Mouse (Mus musculus): ENCODE results near the gene Ndufb6. TPM values are rescaled to one million over a fixed set of nuclear protein-coding genes. Genes with fewer than 3 reads are reported as not detected.

The Ndufb6 gene
- polyA plus RNA-seq, 1 experiment from 2014 or later, result 191 TPM

- CTCF ChIA-PET, result interaction anchor here (0.6 to 1.2 kb wide), 2 partner anchors 13 to 21 kb away, joined by 3 read pairs; no protein-coding TSS in a partner anchor
- in situ Hi-C loops (cut with MboI; ENCODE audit: low pct_unique_long_range_greater_than_20kb), result no loop called here
- no peak for TF ChIP-seq CTCF (IDR thresholded peaks at IDR 0.05)
- ATAC-seq (peak; percentile 62), DNase-seq (ENCODE audit: low read depth, low spot score) (no peak)
- POLR2A ChIA-PET, result interaction anchor here (1.0 to 1.4 kb wide), 2 partner anchors 29 to 31 kb away, joined by 4 to 5 read pairs; partner anchors contain the start of gene Topors
- no peaks in the 10 kb centered on the region for H3K27me3 ChIP-seq
Measured at GRCm38 (mm10) chr4:40238483-40239408, 40.5 kb downstream of the Ndufb6 start.

- in situ Hi-C loops (cut with MboI; ENCODE audit: low pct_unique_long_range_greater_than_20kb), result no loop called here
- no peaks in the 10 kb centered on the region for H3K27me3 ChIP-seq
- TF ChIP-seq CTCF (IDR thresholded peaks at IDR 0.05), result no peak
- DNase-seq (ENCODE audit: low read depth, low spot score), result no peak
- POLR2A ChIA-PET, result no interaction called here
- ATAC-seq, result no peak
- CTCF ChIA-PET, result no interaction called here
Measured at GRCm38 (mm10) chr4:40236829-40237228, 42.4 kb downstream of the Ndufb6 start.

GRCm38 (mm10) chr4:40234256-40234655, 45.0 kb downstream of the Ndufb6 start:
- CTCF ChIA-PET, result no interaction called here
- in situ Hi-C loops (cut with MboI; ENCODE audit: low pct_unique_long_range_greater_than_20kb), result no loop called here
- TF ChIP-seq CTCF (IDR thresholded peaks at IDR 0.05), result no peak

GRCm38 (mm10) chr4:40233062-40233664, 46.1 kb downstream of the Ndufb6 start:
- in situ Hi-C loops (cut with MboI; ENCODE audit: low pct_unique_long_range_greater_than_20kb), result no loop called here
- DNase-seq (ENCODE audit: low read depth, low spot score) (no peak), ATAC-seq (no peak)
- TF ChIP-seq CTCF (IDR thresholded peaks at IDR 0.05), result no peak
- H3K27me3 ChIP-seq, result no peaks in the 10 kb centered on the region
- ChIA-PET CTCF (no interaction called here), POLR2A (no interaction called here)

More at GRCm38 (mm10) chr4:40234256-40234655, 45.0 kb downstream of the Ndufb6 start:
- POLR2A ChIA-PET, result no interaction called here
- H3K27me3 ChIP-seq, result no peaks in the 10 kb centered on the region
- ATAC-seq, result no peak
- DNase-seq (ENCODE audit: low read depth, low spot score), result no peak

GRCm38 (mm10) chr4:40229723-40230122, 49.5 kb downstream of the Ndufb6 start:
- no peaks in the 10 kb centered on the region for H3K27me3 ChIP-seq
- TF ChIP-seq CTCF (IDR thresholded peaks at IDR 0.05), result no peak
- in situ Hi-C loops (cut with MboI; ENCODE audit: low pct_unique_long_range_greater_than_20kb), result no loop called here
- DNase-seq (ENCODE audit: low read depth, low spot score), result no peak
- ChIA-PET POLR2A (no interaction called here), CTCF (no interaction called here)
- ATAC-seq, result no peak

- ChIA-PET CTCF (interaction anchor here (0.9 kb wide), 1 partner anchor 32 kb away, joined by 3 read pairs; no protein-coding TSS in a partner anchor), POLR2A (no interaction called here)
- ATAC-seq (no peak), DNase-seq (ENCODE audit: low read depth, low spot score) (no peak)
- no peak for TF ChIP-seq CTCF (IDR thresholded peaks at IDR 0.05)
- in situ Hi-C loops (cut with MboI; ENCODE audit: low pct_unique_long_range_greater_than_20kb), result no loop called here
- no peaks in the 10 kb centered on the region for H3K27me3 ChIP-seq
Measured at GRCm38 (mm10) chr4:40227886-40228285, 51.3 kb downstream of the Ndufb6 start.

GRCm38 (mm10) chr4:40227131-40227530, 52.1 kb downstream of the Ndufb6 start:
- H3K27me3 ChIP-seq, result no peaks in the 10 kb centered on the region
- POLR2A ChIA-PET, result no interaction called here
- no peak for DNase-seq (ENCODE audit: low read depth, low spot score)
- in situ Hi-C loops (cut with MboI; ENCODE audit: low pct_unique_long_range_greater_than_20kb), result no loop called here
- no peak for ATAC-seq
- CTCF ChIA-PET, result interaction anchor here (0.9 kb wide), 1 partner anchor 32 kb away, joined by 3 read pairs; no protein-coding TSS in a partner anchor
- no peak for TF ChIP-seq CTCF (IDR thresholded peaks at IDR 0.05)

- CTCF ChIA-PET, result no interaction called here
- no peak for ATAC-seq
- DNase-seq (ENCODE audit: low read depth, low spot score), result no peak
- in situ Hi-C loops (cut with MboI; ENCODE audit: low pct_unique_long_range_greater_than_20kb), result no loop called here
- H3K27me3 ChIP-seq, result no peaks in the 10 kb centered on the region
- no peak for TF ChIP-seq CTCF (IDR thresholded peaks at IDR 0.05)
- POLR2A ChIA-PET, result no interaction called here
Measured at GRCm38 (mm10) chr4:40226095-40226494, 53.1 kb downstream of the Ndufb6 start.

GRCm38 (mm10) chr4:40221876-40222585, 57.2 kb downstream of the Ndufb6 start:
- no peaks in the 10 kb centered on the region for H3K27me3 ChIP-seq
- in situ Hi-C loops (cut with MboI; ENCODE audit: low pct_unique_long_range_greater_than_20kb), result no loop called here
- DNase-seq (ENCODE audit: low read depth, low spot score) (no peak), ATAC-seq (no peak)
- TF ChIP-seq CTCF (IDR thresholded peaks at IDR 0.05), result no peak
- ChIA-PET CTCF (interaction anchor here (1.4 kb wide), 1 partner anchor 8 kb away, joined by 3 read pairs; no protein-coding TSS in a partner anchor), POLR2A (interaction anchor here (1.0 kb wide), 1 partner anchor 12 kb away, joined by 4 read pairs; no protein-coding TSS in a partner anchor)

GRCm38 (mm10) chr4:40221004-40221760, 58.0 kb downstream of the Ndufb6 start:
- no peaks in the 10 kb centered on the region for H3K27me3 ChIP-seq
- TF ChIP-seq CTCF (IDR thresholded peaks at IDR 0.05), result no peak
- ATAC-seq (no peak), DNase-seq (ENCODE audit: low read depth, low spot score) (no peak)
- ChIA-PET POLR2A (interaction anchor here (1.0 kb wide), 1 partner anchor 11 kb away, joined by 4 read pairs; no protein-coding TSS in a partner anchor), CTCF (interaction anchor here (1.4 kb wide), 1 partner anchor 9 kb away, joined by 3 read pairs; no protein-coding TSS in a partner anchor)
- in situ Hi-C loops (cut with MboI; ENCODE audit: low pct_unique_long_range_greater_than_20kb), result no loop called here

Other genes with a start within 250 kb of the Ndufb6 start
- gene Aco1, start 136.3 kb downstream of the Ndufb6 start, polyA plus RNA-seq (2021), result 49.8 TPM
- 15.0 TPM for gene Ddx58, start 39.6 kb downstream of the Ndufb6 start, polyA plus RNA-seq (2021)
- 4.3 TPM for gene Smim27, start 9.8 kb downstream of the Ndufb6 start, polyA plus RNA-seq (2021)
- gene Topors, start 9.6 kb downstream of the Ndufb6 start, polyA plus RNA-seq (2021), result 27.6 TPM
- gene Tmem215, start 192.8 kb upstream of the Ndufb6 start, polyA plus RNA-seq (2021), result not detected